Mouse (Mus musculus): ENCODE data around the gene Rnaset2a. TPM values are rescaled to one million over a fixed set of nuclear protein-coding genes. Genes with fewer than 3 reads are reported as not detected.
"Not testable (repeated sequence)": the region's sequence is repeated elsewhere in the genome, so short reads cannot be mapped to it uniquely, and the experiment has no call there.

The Rnaset2a gene
- polyA plus RNA-seq, 1 experiment: 19.5 TPM

DNA sequence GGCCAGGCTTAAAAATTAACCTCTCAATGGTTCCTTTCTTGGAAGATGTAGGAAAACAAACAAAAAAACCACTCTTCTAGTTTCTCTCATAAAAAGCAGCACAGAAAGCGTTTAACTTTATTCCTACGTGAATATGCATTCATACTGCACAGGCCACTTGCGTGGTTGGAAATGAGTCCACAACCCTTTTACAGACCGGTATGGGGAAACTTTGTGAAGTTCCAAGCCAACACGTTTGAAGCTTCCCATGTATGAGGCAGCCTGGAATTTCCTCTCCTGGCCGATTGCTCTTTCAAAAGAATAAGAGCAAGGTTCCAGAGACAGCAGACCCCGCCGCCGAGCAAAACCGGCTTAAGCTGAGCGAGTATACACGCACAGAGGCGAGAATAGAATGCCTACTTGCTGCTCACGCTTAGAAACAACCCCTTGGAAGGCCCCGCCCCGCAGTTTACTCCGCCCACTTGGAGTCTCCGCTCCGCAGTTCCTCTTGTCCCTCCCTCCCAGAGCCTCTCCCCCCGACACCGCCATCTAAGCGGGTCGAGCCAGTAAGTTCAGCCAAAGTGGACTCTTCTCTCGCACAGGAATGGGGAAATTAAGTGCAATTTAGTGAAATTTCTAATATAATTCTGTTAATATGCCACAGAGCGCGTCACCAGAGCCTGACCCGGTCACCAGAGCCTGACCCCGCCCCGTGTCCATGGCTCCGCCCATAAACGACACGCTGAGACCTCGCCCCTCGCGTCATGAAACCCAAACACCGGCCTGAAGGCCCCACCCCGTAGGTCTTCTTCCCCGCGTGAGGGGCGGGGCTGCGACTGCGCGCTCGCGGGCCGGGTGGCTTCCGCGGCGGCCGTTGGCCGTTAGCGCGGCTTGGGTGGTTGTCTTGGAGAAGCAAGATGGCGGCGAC is 17.1 kb upstream of the Rnaset2a start, which contains the start of gene Fgfr1op:
Gene Fgfr1op, plus strand, starts transcription at position 801 of the 907 bp plus-strand sequence.
- H3K4me3 ChIP-seq (ENCODE audit: insufficient read depth, low read length): peak within 1 kb of the TSS; percentile 65
- H3K27ac ChIP-seq (ENCODE audit: insufficient read depth, low read depth, low read length): peak within 1 kb of the TSS; percentile 64
- not testable (repeated sequence) for H3K4me1 ChIP-seq (ENCODE audit: control insufficient read depth, insufficient read depth, low read length)

GRCm38 (mm10) chr17:8160969-8161368 is 13.1 kb upstream of the Rnaset2a start:
- not testable (repeated sequence) for H3K27ac ChIP-seq (ENCODE audit: insufficient read depth, low read depth, low read length); H3K4me3 ChIP-seq (ENCODE audit: insufficient read depth, low read length); H3K4me1 ChIP-seq (ENCODE audit: control insufficient read depth, insufficient read depth, low read length)

DNA sequence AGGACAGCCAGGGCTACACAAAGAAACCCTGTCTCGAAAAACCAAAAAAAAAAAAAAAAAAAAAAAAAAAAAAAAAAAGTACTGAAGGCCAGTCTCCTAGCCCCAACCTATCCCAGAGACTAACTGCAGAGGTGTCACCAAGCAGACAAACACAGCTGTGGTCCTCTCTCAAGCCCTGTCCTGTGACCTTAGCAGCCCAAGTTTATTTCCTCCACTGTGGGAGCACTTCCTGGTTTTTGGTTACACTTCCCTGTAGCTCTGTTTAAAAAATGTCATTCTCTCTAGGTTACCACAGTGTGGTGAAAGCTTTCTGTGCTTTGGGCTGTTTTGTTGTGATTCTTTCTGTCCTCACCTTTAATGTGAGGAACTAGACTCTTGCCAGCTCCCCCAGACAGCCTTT is 10.7 kb upstream of the Rnaset2a start:
- not testable (repeated sequence) for H3K4me3 ChIP-seq (ENCODE audit: insufficient read depth, low read length); H3K4me1 ChIP-seq (ENCODE audit: control insufficient read depth, insufficient read depth, low read length)
- H3K27ac ChIP-seq (ENCODE audit: insufficient read depth, low read depth, low read length): peak overlapping the region; percentile 31; the same call in 1 of the 2 replicates

DNA sequence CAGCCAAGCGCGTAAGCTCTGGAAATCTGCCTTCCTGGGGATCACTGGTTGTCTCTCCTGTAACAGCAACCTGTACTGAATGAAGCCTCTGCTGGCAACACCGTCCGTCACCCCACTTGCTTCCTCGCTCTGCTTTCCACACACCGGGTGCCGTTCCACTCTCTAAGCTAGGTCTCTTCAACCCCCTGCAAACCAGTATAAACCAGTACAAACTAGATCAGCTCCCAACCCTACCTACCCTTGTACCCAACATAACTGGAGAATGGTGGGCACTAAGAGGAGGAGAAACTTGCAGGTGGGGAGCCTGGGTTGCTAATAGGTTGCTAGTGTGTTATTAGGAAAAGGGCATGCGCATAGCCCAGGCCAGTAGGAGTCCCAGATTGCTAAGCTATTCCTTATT is 8.1 kb upstream of the Rnaset2a start:
- not testable (repeated sequence) for H3K4me3 ChIP-seq (ENCODE audit: insufficient read depth, low read length); H3K27ac ChIP-seq (ENCODE audit: insufficient read depth, low read depth, low read length); H3K4me1 ChIP-seq (ENCODE audit: control insufficient read depth, insufficient read depth, low read length)

DNA sequence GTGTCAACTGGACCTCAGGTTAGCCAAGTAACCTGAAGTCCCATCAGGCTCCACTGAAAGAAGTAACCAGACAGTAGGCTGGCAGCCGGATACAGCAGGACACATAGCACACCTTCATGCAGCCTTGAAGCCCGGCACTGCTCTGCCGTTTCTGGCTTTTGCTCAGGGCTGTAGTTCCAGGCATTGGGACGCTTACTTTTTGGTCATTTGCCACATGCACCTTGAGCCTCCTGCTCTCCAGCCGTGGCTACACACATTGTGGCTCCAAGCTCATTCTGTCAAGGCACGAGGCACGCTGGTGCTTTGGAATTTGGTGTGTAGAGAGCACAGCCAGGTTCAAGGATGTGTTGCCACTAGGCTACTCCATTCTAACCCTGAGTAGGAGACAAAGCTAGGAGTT is 7.1 kb upstream of the Rnaset2a start:
- H3K4me3 ChIP-seq (ENCODE audit: insufficient read depth, low read length); H3K4me1 ChIP-seq (ENCODE audit: control insufficient read depth, insufficient read depth, low read length); H3K27ac ChIP-seq (ENCODE audit: insufficient read depth, low read depth, low read length): not testable (repeated sequence)

DNA sequence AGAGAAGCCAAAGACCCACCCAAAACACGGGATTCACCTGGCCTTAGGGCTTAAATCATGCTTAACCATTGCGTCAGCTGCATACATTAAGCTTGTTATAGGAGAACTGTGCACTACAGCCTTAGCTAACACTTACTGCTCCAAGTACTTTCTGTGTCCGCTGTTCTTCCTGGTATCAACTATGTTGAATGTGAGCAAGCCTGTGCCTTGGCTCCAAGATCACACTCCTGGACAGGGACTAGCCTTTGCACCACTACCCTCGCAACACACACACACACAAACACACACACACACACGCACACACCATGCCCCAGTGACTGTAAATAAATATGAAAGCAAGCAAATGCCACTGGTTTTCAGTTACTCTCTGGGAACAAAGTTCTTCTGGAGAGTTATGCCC is 966 bp downstream of the Rnaset2a start:
- H3K27ac ChIP-seq (ENCODE audit: insufficient read depth, low read depth, low read length); H3K4me1 ChIP-seq (ENCODE audit: control insufficient read depth, insufficient read depth, low read length): not testable (repeated sequence)
- peak overlapping the region; percentile 73 for H3K4me3 ChIP-seq (ENCODE audit: insufficient read depth, low read length)

- H3K27ac ChIP-seq (ENCODE audit: insufficient read depth, low read depth, low read length): peak overlapping the region; percentile 55
- H3K4me3 ChIP-seq (ENCODE audit: insufficient read depth, low read length); H3K4me1 ChIP-seq (ENCODE audit: control insufficient read depth, insufficient read depth, low read length): not testable (repeated sequence)
Observed at GRCm38 (mm10) chr17:8143802-8144673, 3.9 kb downstream of the Rnaset2a start.

DNA sequence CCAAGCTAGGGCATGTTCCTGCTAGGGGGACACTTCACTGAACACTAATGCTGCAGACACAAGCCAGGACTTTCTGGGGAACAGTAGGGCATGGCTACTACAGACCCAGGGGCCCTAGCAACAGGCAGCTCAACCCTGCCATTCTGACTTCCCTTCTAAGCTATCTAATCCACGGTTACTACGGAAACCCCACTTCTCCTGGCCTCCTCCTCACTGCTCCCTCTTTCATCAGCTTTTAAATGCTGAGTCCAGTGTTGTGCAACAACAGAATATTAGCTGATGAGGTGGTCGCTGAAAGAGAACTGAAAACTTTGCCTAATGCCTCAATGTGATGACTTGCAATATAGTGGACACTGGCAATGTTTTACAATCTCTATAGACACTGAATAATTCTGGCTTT is 7.7 kb downstream of the Rnaset2a start:
- not testable (repeated sequence) for H3K4me3 ChIP-seq (ENCODE audit: insufficient read depth, low read length); H3K4me1 ChIP-seq (ENCODE audit: control insufficient read depth, insufficient read depth, low read length); H3K27ac ChIP-seq (ENCODE audit: insufficient read depth, low read depth, low read length)

GRCm38 (mm10) chr17:8138116-8138515 is 9.8 kb downstream of the Rnaset2a start:
- H3K27ac ChIP-seq (ENCODE audit: insufficient read depth, low read depth, low read length); H3K4me1 ChIP-seq (ENCODE audit: control insufficient read depth, insufficient read depth, low read length); H3K4me3 ChIP-seq (ENCODE audit: insufficient read depth, low read length): not testable (repeated sequence)

GRCm38 (mm10) chr17:8130849-8131248 is 17.0 kb downstream of the Rnaset2a start:
- not testable (repeated sequence) for H3K4me3 ChIP-seq (ENCODE audit: insufficient read depth, low read length); H3K4me1 ChIP-seq (ENCODE audit: control insufficient read depth, insufficient read depth, low read length); H3K27ac ChIP-seq (ENCODE audit: insufficient read depth, low read depth, low read length)

DNA sequence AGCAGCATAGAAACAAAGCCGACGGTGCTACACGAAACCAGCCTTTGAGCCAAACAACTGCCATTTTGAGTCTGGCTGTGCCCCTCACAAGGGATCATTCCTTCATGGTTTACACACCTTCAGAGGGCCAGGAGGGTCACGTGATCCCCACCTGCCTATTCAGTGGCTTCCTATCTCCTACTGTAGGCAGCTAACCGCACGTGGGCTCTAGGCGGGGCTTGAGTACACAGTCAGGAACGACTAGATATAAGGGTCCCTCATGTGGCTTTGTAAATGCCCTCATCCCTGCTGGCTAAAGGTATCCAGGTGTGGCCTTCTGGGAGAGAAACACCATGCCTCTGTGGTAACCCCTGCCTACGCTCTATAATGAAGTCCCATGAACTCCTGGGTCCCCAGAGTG is 18.3 kb downstream of the Rnaset2a start:
- not testable (repeated sequence) for H3K27ac ChIP-seq (ENCODE audit: insufficient read depth, low read depth, low read length); H3K4me3 ChIP-seq (ENCODE audit: insufficient read depth, low read length); H3K4me1 ChIP-seq (ENCODE audit: control insufficient read depth, insufficient read depth, low read length)

- H3K27ac ChIP-seq (ENCODE audit: insufficient read depth, low read depth, low read length); H3K4me1 ChIP-seq (ENCODE audit: control insufficient read depth, insufficient read depth, low read length); H3K4me3 ChIP-seq (ENCODE audit: insufficient read depth, low read length): not testable (repeated sequence)
Observed at GRCm38 (mm10) chr17:8128326-8128993, 19.4 kb downstream of the Rnaset2a start.

DNA sequence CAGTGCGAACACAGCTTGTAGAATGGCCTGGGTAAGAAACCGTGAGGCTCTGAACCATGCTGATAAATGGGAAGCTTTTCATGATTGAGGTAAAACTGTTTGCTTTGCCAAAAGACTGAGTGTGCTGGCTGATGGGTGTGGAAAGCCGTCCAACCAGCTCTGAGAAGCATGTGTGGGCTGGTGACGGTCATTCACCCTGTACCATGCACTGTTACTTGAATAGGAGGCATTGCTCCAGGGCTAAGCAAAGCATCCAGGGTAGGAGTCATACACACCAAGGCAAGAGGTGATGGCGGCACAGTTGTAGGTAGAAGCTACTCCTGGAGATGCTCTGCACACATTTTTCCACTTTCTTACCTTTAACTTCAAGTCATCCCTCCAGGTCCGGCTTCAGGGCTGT is 23.3 kb downstream of the Rnaset2a start:
- not testable (repeated sequence) for H3K27ac ChIP-seq (ENCODE audit: insufficient read depth, low read depth, low read length); H3K4me3 ChIP-seq (ENCODE audit: insufficient read depth, low read length); H3K4me1 ChIP-seq (ENCODE audit: control insufficient read depth, insufficient read depth, low read length)

- H3K27ac ChIP-seq (ENCODE audit: insufficient read depth, low read depth, low read length); H3K4me3 ChIP-seq (ENCODE audit: insufficient read depth, low read length); H3K4me1 ChIP-seq (ENCODE audit: control insufficient read depth, insufficient read depth, low read length): not testable (repeated sequence)
Observed at GRCm38 (mm10) chr17:8122974-8123373, 24.9 kb downstream of the Rnaset2a start.

DNA sequence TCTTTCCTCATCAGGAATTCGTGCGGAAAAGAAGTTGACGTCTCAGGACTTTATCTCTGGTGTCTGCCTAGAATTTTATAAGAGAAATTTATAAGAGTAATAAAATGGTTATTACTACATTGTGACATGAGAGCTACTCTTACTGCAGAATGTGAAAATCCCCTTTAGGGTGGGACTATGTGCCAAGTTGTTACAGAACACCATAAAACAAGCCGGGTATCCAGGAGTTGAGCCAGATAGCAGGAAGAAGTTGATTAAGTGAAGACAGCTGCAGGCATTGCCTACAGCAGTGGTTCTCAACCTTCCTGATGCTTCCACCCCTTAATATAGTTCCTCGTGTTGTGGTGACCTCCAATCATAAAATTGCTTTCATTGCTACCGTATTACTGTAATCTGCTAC is 31.0 kb downstream of the Rnaset2a start:
- not testable (repeated sequence) for H3K27ac ChIP-seq (ENCODE audit: insufficient read depth, low read depth, low read length); H3K4me3 ChIP-seq (ENCODE audit: insufficient read depth, low read length); H3K4me1 ChIP-seq (ENCODE audit: control insufficient read depth, insufficient read depth, low read length)
